Mouse (Mus musculus) limb, embryonic 14.5 days (tissue): Measurements from ENCODE around the gene Pip5k1a. TPM values are rescaled to one million over a fixed set of nuclear protein-coding genes. Genes with fewer than 3 reads are reported as not detected.

Experiments used
- ATAC-seq: fragments of 200-750 bp; cut with Nextera tagmentation; 2 replicates; pipeline ENCODE4 v1.8.0; 2017; ENCODE audit warnings: low read depth, moderate number of reproducible peaks, moderate TSS enrichment; ENCODE audit not compliant: low FRiP score
- DNase-seq: peaks from one replicate; pipeline ENCODE4 v3.0.0-alpha.2; 2015; ENCODE audit warnings: low spot score
- H3K27ac ChIP-seq: fragments of 300-500 bp; sonication (generic); replicated peaks from 2 replicates; pipeline ENCODE4 v1.5.1; 2014; ENCODE audit warnings: low read depth, mild to moderate bottlenecking, low read length, moderate library complexity, mixed read lengths
- H3K27me3 ChIP-seq: fragments of 300-500 bp; sonication (generic); 2 replicates; pipeline ENCODE4 v1.6.1; 2014; ENCODE audit warnings: low read length, mixed read lengths; ENCODE audit not compliant: control insufficient read depth, insufficient read depth
- H3K36me3 ChIP-seq: fragments of 300-500 bp; sonication (generic); 2 replicates; pipeline ENCODE4 v1.6.1; 2014; ENCODE audit warnings: mild to moderate bottlenecking, low read length, moderate library complexity, mixed read lengths; ENCODE audit not compliant: control insufficient read depth, insufficient read depth
- H3K4me1 ChIP-seq: fragments of 300-500 bp; sonication (generic); 2 replicates; pipeline ENCODE4 v1.6.1; 2014; ENCODE audit warnings: antibody characterized with exemption, low read length, mixed read lengths; ENCODE audit not compliant: control insufficient read depth, insufficient read depth
- H3K4me2 ChIP-seq: fragments of 300-500 bp; sonication (generic); replicated peaks from 2 replicates; pipeline ENCODE4 v1.6.1; 2014; ENCODE audit warnings: low read depth, mild to moderate bottlenecking, low read length, moderate library complexity; ENCODE audit not compliant: severe bottlenecking
- H3K4me3 ChIP-seq: fragments of 300-500 bp; sonication (generic); replicated peaks from 2 replicates; pipeline ENCODE4 v1.5.1; 2014; ENCODE audit warnings: low read length
- H3K9ac ChIP-seq: fragments of 300-500 bp; sonication (generic); 2 replicates; pipeline ENCODE4 v1.6.1; 2014; ENCODE audit warnings: mild to moderate bottlenecking, low read depth, low read length, moderate library complexity; ENCODE audit not compliant: severe bottlenecking
- H3K9me3 ChIP-seq: fragments of 300-500 bp; sonication (generic); 2 replicates; pipeline ENCODE4 v1.6.1; 2016; ENCODE audit warnings: low read length; ENCODE audit not compliant: control insufficient read depth
- POLR2A ChIP-seq: fragments of 200-500 bp; IDR thresholded peaks from 2 replicates; pipeline ENCODE4 v1.8.0; 2012; ENCODE audit warnings: inconsistent platforms, mild to moderate bottlenecking, moderate library complexity, borderline replicate concordance; ENCODE audit not compliant: insufficient read depth, insufficient read length; ENCODE audit errors: extremely low read depth
- WGBS: fragments of 180-500 bp; shearing (Covaris S2); extraction: QIAGEN DNeasy Blood & Tissue Kit; methylation state at CpG from one replicate; pipeline ENCODE4 v1.1.7; 2014; 5-methylcytosine and 5-hydroxymethylcytosine counted together
- polyA plus RNA-seq, 2 experiments: library from polyadenylated mRNA; depleted of rRNA in 1 of 2; stranded (reverse) in 1 of 2; unstranded in 1 of 2; fragments of >200 nt; fragmentation: Nextera tagmentation in 1 of 2; extraction: Ambion mirVana in 1 of 2; gene quantifications; 2 replicates each; pipeline versions ENCODE4 v1.2.1 to v1.2.3; 2012 to 2014

Pip5k1a gene
- polyA plus RNA-seq, 2 experiments, result 15.7 to 35.1 TPM

DNA sequence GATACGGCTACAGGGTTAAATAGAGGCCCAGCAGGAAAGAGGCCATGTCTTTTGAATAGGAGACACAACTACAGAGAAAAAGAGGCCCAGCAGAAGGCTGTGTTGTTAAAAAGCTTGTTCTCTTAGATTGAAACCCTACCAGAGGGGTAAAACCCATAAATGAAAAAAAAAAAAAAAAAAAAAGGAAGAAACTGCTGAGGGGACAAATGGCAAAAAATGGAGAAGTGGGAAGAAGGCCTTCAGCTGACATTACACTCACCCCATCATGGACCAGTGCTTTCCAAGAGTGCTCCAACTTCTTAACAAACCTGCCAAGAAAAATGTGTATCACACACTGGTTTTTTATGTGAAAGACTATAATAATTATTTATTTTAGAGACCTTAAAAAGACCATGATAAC lies 41.2 kb downstream of the Pip5k1a start:
- WGBS, result 95% methylated on average over 1 of the region's 1 CpGs
- no peaks in the 10 kb centered on the region for H3K9me3 ChIP-seq
- H3K36me3 ChIP-seq, result peaks cover 91% of the 10 kb centered on the region

DNA sequence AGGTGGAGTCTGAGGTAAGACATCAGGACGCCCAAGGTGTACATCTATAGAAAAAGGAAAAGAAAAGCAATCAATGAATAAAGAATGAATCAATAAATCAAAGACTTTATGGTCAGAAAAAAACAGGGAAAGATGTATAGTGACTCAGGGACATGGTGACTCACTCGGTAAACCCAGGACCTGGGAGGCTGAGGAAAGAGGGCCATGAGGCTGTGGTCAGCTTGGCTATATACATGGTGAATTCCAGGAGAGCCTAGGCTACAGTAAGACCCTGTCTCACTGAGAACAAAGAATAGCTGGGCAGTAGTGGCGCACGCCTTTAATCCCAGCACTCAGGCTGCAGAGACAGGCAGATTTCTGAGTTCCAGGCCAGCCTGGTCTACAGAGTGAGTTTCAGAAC lies 43.0 kb downstream of the Pip5k1a start:
- no peak for ATAC-seq
- 96% methylated on average over 4 of the region's 4 CpGs for WGBS
- H3K9me3 ChIP-seq, result no peaks in the 10 kb centered on the region
- no peak for TF ChIP-seq POLR2A
- no peaks in the 10 kb centered on the region for H3K4me1 ChIP-seq
- no peaks in the 10 kb centered on the region for H3K27me3 ChIP-seq
- no peak overlapping the region for H3K9ac ChIP-seq
- no peak overlapping the region for H3K4me3 ChIP-seq
- peaks cover 93% of the 10 kb centered on the region for H3K36me3 ChIP-seq
- no peak overlapping the region for H3K27ac ChIP-seq
- no peak overlapping the region for H3K4me2 ChIP-seq
- no peak for DNase-seq

More for the DNA sequence above, 41.2 kb downstream of the Pip5k1a start:
- TF ChIP-seq POLR2A, result no peak
- ATAC-seq, result no peak
- no peaks in the 10 kb centered on the region for H3K4me1 ChIP-seq
- H3K9ac ChIP-seq, result no peak overlapping the region
- H3K4me2 ChIP-seq, result no peak overlapping the region
- no peak overlapping the region for H3K4me3 ChIP-seq
- no peak overlapping the region for H3K27ac ChIP-seq
- DNase-seq, result no peak
- H3K27me3 ChIP-seq, result no peaks in the 10 kb centered on the region

- no peak for TF ChIP-seq POLR2A
- DNase-seq, result peak; percentile 13
- peaks cover 54% of the 10 kb centered on the region for H3K36me3 ChIP-seq
- no peak overlapping the region for H3K4me3 ChIP-seq
- no peak overlapping the region for H3K27ac ChIP-seq
- H3K4me2 ChIP-seq, result no peak overlapping the region
- no peak overlapping the region for H3K9ac ChIP-seq
- H3K4me1 ChIP-seq, result no peaks in the 10 kb centered on the region
- WGBS, result 80% methylated on average over 8 of the region's 8 CpGs
- H3K9me3 ChIP-seq, result no peaks in the 10 kb centered on the region
- no peaks in the 10 kb centered on the region for H3K27me3 ChIP-seq
- ATAC-seq, result 0 out of 2 replicates have a peak, but pooled peaks have one; percentile 25
These were observed 48.7 kb downstream of the Pip5k1a start for GRCm38 (mm10) chr3:95058078-95058477.

GRCm38 (mm10) chr3:95056275-95056674 lies 50.5 kb downstream of the Pip5k1a start:
- DNase-seq (no peak), ATAC-seq (peak; percentile 8; the same call in 1 of the 2 replicates)
- Histone ChIP-seq H3K36me3 (peaks cover 38% of the 10 kb centered on the region), H3K4me1 (no peaks in the 10 kb centered on the region), H3K27ac (no peak overlapping the region), H3K27me3 (no peaks in the 10 kb centered on the region), H3K4me3 (no peak overlapping the region), H3K4me2 (no peak overlapping the region), H3K9ac (no peak overlapping the region), H3K9me3 (no peaks in the 10 kb centered on the region)
- 90% methylated on average over 7 of the region's 7 CpGs for WGBS
- no peak for TF ChIP-seq POLR2A

- no peak for TF ChIP-seq POLR2A
- H3K4me1 ChIP-seq, result no peaks in the 10 kb centered on the region
- ATAC-seq (peak; percentile 44; the same call in 1 of the 2 replicates), DNase-seq (peak; percentile 72)
- peaks cover 22% of the 10 kb centered on the region for H3K36me3 ChIP-seq
- H3K4me3 ChIP-seq, result no peak overlapping the region
- H3K27me3 ChIP-seq, result no peaks in the 10 kb centered on the region
- H3K9me3 ChIP-seq, result no peaks in the 10 kb centered on the region
- WGBS, result 32% methylated on average over 10 of the region's 10 CpGs
- no peak overlapping the region for H3K4me2 ChIP-seq
- no peak overlapping the region for H3K9ac ChIP-seq
- H3K27ac ChIP-seq, result 0 out of 2 replicates have a peak overlapping the region, but pooled peaks have one; percentile 39
These were observed 52.1 kb downstream of the Pip5k1a start for GRCm38 (mm10) chr3:95054481-95055260.
